Mouse (Mus musculus) myocyte (in vitro differentiated cells): ENCODE measurements around the gene Lce1k. TPM values are rescaled to one million over a fixed set of nuclear protein-coding genes. Genes with fewer than 3 reads are reported as not detected.
"Not testable (repeated sequence)": the region's sequence is repeated elsewhere in the genome, so short reads cannot be mapped to it uniquely, and the experiment has no call there.

Experiments used
- H3K27me3 ChIP-seq: one replicate; pipeline ENCODE4 v1.6.1; 2011; ENCODE audit not compliant: control insufficient read depth, insufficient read depth, insufficient read length
- H3K36me3 ChIP-seq: one replicate; pipeline ENCODE4 v1.6.1; 2011; ENCODE audit not compliant: control insufficient read depth, insufficient read depth
- H3K4me2 ChIP-seq: one replicate; pipeline ENCODE4 v1.6.1; 2011; ENCODE audit warnings: low read depth, control low read depth
- H3K4me3 ChIP-seq: one replicate; pipeline ENCODE4 v1.5.1; 2011; ENCODE audit warnings: mild to moderate bottlenecking, control low read depth, moderate library complexity
- H3K79me2 ChIP-seq: one replicate; pipeline ENCODE4 v1.6.1; 2011; ENCODE audit not compliant: control insufficient read depth, insufficient read depth
- H3ac ChIP-seq: one replicate; pipeline ENCODE4 v1.6.1; 2011; ENCODE audit not compliant: control insufficient read depth, insufficient read length
- CEBPB ChIP-seq: IDR thresholded peaks from 2 replicates; pipeline ENCODE4 v1.6.1; 2011; ENCODE audit warnings: mild to moderate bottlenecking, moderate library complexity; ENCODE audit not compliant: poor library complexity, insufficient read depth, severe bottlenecking
- E2F4 ChIP-seq: IDR thresholded peaks from one replicate; pipeline ENCODE4 v1.6.1; 2011; ENCODE audit warnings: mild to moderate bottlenecking, control low read depth, moderate library complexity; ENCODE audit not compliant: insufficient read depth
- MAX ChIP-seq: IDR thresholded peaks from one replicate; pipeline ENCODE4 v1.6.1; 2011; ENCODE audit warnings: low read depth, mild to moderate bottlenecking, control low read depth
- MYOD1 ChIP-seq, 3 experiments: IDR thresholded peaks; one replicate each; pipeline ENCODE4 v1.6.1; 2011; ENCODE audit warnings: control low read depth in 2 of 3, low read depth in 2 of 3, mild to moderate bottlenecking in 2 of 3, moderate library complexity in 1 of 3; ENCODE audit not compliant: insufficient read length in 2 of 3, control insufficient read depth in 1 of 3
- MYOG ChIP-seq, 3 experiments: IDR thresholded peaks; one replicate each; pipeline ENCODE4 v1.6.1; 2011; ENCODE audit warnings: control low read depth in 2 of 3, low read depth in 2 of 3, mild to moderate bottlenecking in 2 of 3; ENCODE audit not compliant: insufficient read length in 2 of 3, control insufficient read depth in 1 of 3, insufficient read depth in 1 of 3
- POLR2A ChIP-seq: IDR thresholded peaks from one replicate; pipeline ENCODE4 v1.6.1; 2011; ENCODE audit warnings: low read depth, mild to moderate bottlenecking, control low read depth, moderate library complexity; ENCODE audit not compliant: insufficient read length
- POLR2AphosphoS2 ChIP-seq: IDR thresholded peaks from one replicate; pipeline ENCODE4 v1.6.1; 2011; ENCODE audit warnings: low read depth, control low read depth; ENCODE audit not compliant: insufficient read length
- REST ChIP-seq: IDR thresholded peaks from one replicate; pipeline ENCODE4 v1.6.1; 2011; ENCODE audit warnings: mild to moderate bottlenecking, control low read depth, moderate library complexity; ENCODE audit not compliant: insufficient read depth, insufficient read length
- SRF ChIP-seq: IDR thresholded peaks from one replicate; pipeline ENCODE4 v1.6.1; 2011; ENCODE audit warnings: low read depth; ENCODE audit not compliant: control insufficient read depth, insufficient read length
- TCF12 ChIP-seq: IDR thresholded peaks from one replicate; pipeline ENCODE4 v1.6.1; 2011; ENCODE audit warnings: mild to moderate bottlenecking, control low read depth; ENCODE audit not compliant: poor library complexity, insufficient read depth, severe bottlenecking
- TCF3 ChIP-seq: IDR thresholded peaks from one replicate; pipeline ENCODE4 v1.6.1; 2011; ENCODE audit warnings: low read depth, control low read depth; ENCODE audit not compliant: insufficient read length
- USF1 ChIP-seq: IDR thresholded peaks from one replicate; pipeline ENCODE4 v1.6.1; 2011; ENCODE audit warnings: low read depth, mild to moderate bottlenecking, control low read depth, moderate library complexity
- polyA plus RNA-seq: library from polyadenylated mRNA; unstranded; fragments of >200 nt; fragmentation: generic; extraction: Trizol; gene quantifications from one replicate; pipeline ENCODE4 v1.2.1, GENCODE M21; 2012; ENCODE audit warnings: missing spikeins

The Lce1k gene
- not detected for polyA plus RNA-seq

- TF ChIP-seq TCF3 (no peak), MAX (no peak), CEBPB (no peak), USF1 (no peak), MYOD1 (IDR thresholded peaks at IDR 0.05; ENCODE audit: control insufficient read depth in 1 of 3, insufficient read length in 2 of 3, low read depth in 2 of 3) (no peak)
- Histone ChIP-seq H3ac (no peak within 1 kb of the TSS), H3K79me2 (no peaks in the 10 kb centered on the region), H3K27me3 (no peaks in the 10 kb centered on the region), H3K4me3 (no peak within 1 kb of the TSS), H3K36me3 (no peaks in the 10 kb centered on the region), H3K4me2 (no peak within 1 kb of the TSS)
These were observed at the start of gene Lce1k for GRCm38 (mm10) chr3:92807791-92808190. Lce1k (minus strand) TSS chr3:92807891.

- Histone ChIP-seq H3K27me3 (no peaks in the 10 kb centered on the region), H3K36me3 (no peaks in the 10 kb centered on the region), H3K4me3 (no peak within 1 kb of the TSS), H3K4me2 (no peak within 1 kb of the TSS), H3ac (no peak within 1 kb of the TSS), H3K79me2 (no peaks in the 10 kb centered on the region)
- TF ChIP-seq CEBPB (no peak), E2F4 (no peak), USF1 (no peak), TCF12 (no peak), POLR2AphosphoS2 (no peak), POLR2A (no peak), SRF (no peak), TCF3 (no peak), MAX (no peak), REST (no peak)
These were observed 43.5 kb upstream of the Lce1k start, which contains the start of gene Lce1l for GRCm38 (mm10) chr3:92851186-92851585. Lce1l (minus strand) TSS chr3:92851286.

- no peak within 1 kb of the TSS for H3ac ChIP-seq
- TF ChIP-seq TCF12 (no peak), MYOD1 (IDR thresholded peaks at IDR 0.05; ENCODE audit: control insufficient read depth in 1 of 3, insufficient read length in 2 of 3, low read depth in 2 of 3) (peak in 1 of 3 experiments; percentile 15), POLR2AphosphoS2 (no peak)
- no peaks in the 10 kb centered on the region for H3K36me3 ChIP-seq
- no peak within 1 kb of the TSS for H3K4me2 ChIP-seq
- no peaks in the 10 kb centered on the region for H3K79me2 ChIP-seq
- no peaks in the 10 kb centered on the region for H3K27me3 ChIP-seq
- H3K4me3 ChIP-seq = no peak within 1 kb of the TSS
These were observed 19.4 kb upstream of the Lce1k start, which contains the start of gene Kprp for GRCm38 (mm10) chr3:92827108-92827507. Kprp (minus strand) TSS chr3:92827247.

GRCm38 (mm10) chr3:92825808-92826207, 18.1 kb upstream of the Lce1k start:
- no peak for TF ChIP-seq E2F4
- no peak for TF ChIP-seq USF1
- no peak for TF ChIP-seq TCF3
- TF ChIP-seq MYOG (IDR thresholded peaks at IDR 0.05; ENCODE audit: control insufficient read depth in 1 of 3, insufficient read depth in 1 of 3, insufficient read length in 2 of 3, low read depth in 2 of 3) = no peak
- no peak for TF ChIP-seq SRF
- TF ChIP-seq POLR2A = no peak
- no peak for TF ChIP-seq POLR2AphosphoS2
- TF ChIP-seq REST = no peak
- no peak for TF ChIP-seq CEBPB
- Histone ChIP-seq H3K36me3 (no peaks in the 10 kb centered on the region), H3K79me2 (no peaks in the 10 kb centered on the region), H3K4me2 (no peak overlapping the region), H3ac (no peak overlapping the region), H3K27me3 (no peaks in the 10 kb centered on the region), H3K4me3 (no peak overlapping the region)

- H3K79me2 ChIP-seq, H3ac ChIP-seq, H3K36me3 ChIP-seq, H3K27me3 ChIP-seq, H3K4me3 ChIP-seq, H3K4me2 ChIP-seq: not testable (repeated sequence)
These were observed 8.3 kb upstream of the Lce1k start for GRCm38 (mm10) chr3:92816036-92816435.

GRCm38 (mm10) chr3:92815581-92815980, 7.9 kb upstream of the Lce1k start:
- H3K79me2 ChIP-seq = no peaks in the 10 kb centered on the region
- H3K4me2 ChIP-seq = no peak overlapping the region
- no peak overlapping the region for H3K4me3 ChIP-seq
- no peak overlapping the region for H3ac ChIP-seq
- H3K36me3 ChIP-seq = no peaks in the 10 kb centered on the region
- no peaks in the 10 kb centered on the region for H3K27me3 ChIP-seq
- no peak for TF ChIP-seq TCF12
- no peak for TF ChIP-seq E2F4
- no peak for TF ChIP-seq MYOD1 (IDR thresholded peaks at IDR 0.05; ENCODE audit: control insufficient read depth in 1 of 3, insufficient read length in 2 of 3, low read depth in 2 of 3)
- TF ChIP-seq USF1 = no peak
- no peak for TF ChIP-seq POLR2A
- no peak for TF ChIP-seq SRF
- TF ChIP-seq REST = no peak
